Mouse (Mus musculus) small intestine, adult 2 months (tissue): ENCODE measurements around the gene Dnlz. TPM values are rescaled to one million over a fixed set of nuclear protein-coding genes. Genes with fewer than 3 reads are reported as not detected.

ENCODE experiments used
- H3K27ac ChIP-seq: fragments of 200-500 bp; 2 replicates; pipeline ENCODE4 v1.5.1; 2012; ENCODE audit warnings: low read depth, low read length, control low read depth, inconsistent platforms; ENCODE audit not compliant: insufficient read depth
- H3K27me3 ChIP-seq: fragments of 200-500 bp; 2 replicates; pipeline ENCODE4 v1.6.1; 2012; ENCODE audit warnings: mild to moderate bottlenecking, moderate library complexity, low read length, inconsistent platforms; ENCODE audit not compliant: control insufficient read depth, insufficient read depth
- H3K36me3 ChIP-seq: fragments of 200-500 bp; 2 replicates; pipeline ENCODE4 v1.6.1; 2012; ENCODE audit warnings: mild to moderate bottlenecking, low read length, control low read depth, inconsistent platforms; ENCODE audit not compliant: control insufficient read depth, insufficient read depth
- H3K4me1 ChIP-seq: fragments of 200-500 bp; 2 replicates; pipeline ENCODE4 v1.6.1; 2012; ENCODE audit warnings: low read length, inconsistent platforms, mixed read lengths; ENCODE audit not compliant: control insufficient read depth, insufficient read depth, insufficient read length
- H3K4me3 ChIP-seq: fragments of 200-500 bp; 2 replicates; pipeline ENCODE4 v1.5.1; 2012; ENCODE audit warnings: low read depth, mild to moderate bottlenecking, control low read depth, inconsistent platforms, low read length, moderate library complexity
- CTCF ChIP-seq: fragments of 200-500 bp; IDR thresholded peaks from 2 replicates; pipeline ENCODE4 v1.5.1; 2012; ENCODE audit warnings: low read depth, mild to moderate bottlenecking, control low read depth, inconsistent platforms, low read length, moderate library complexity, mixed read lengths; ENCODE audit not compliant: insufficient replicate concordance, insufficient read length; ENCODE audit errors: extremely low read depth
- POLR2A ChIP-seq: fragments of 200-500 bp; IDR thresholded peaks from 2 replicates; pipeline ENCODE4 v1.6.1; 2012; ENCODE audit warnings: low read depth, mild to moderate bottlenecking, control low read depth, inconsistent platforms, low read length, moderate library complexity
- WGBS: fragments of 180-500 bp; shearing (Covaris S2); methylation state at CpG from one replicate; pipeline ENCODE4 v1.1.7; 2018; 5-methylcytosine and 5-hydroxymethylcytosine counted together
- polyA plus RNA-seq: library from polyadenylated mRNA; depleted of rRNA; stranded (reverse); fragments of >200 nt; gene quantifications from 2 replicates; pipeline ENCODE4 v1.2.3, GENCODE M21; 2012; rRNA removed

Gene Dnlz
- polyA plus RNA-seq = 12.6 and 23.7 TPM in 2 replicates

DNA sequence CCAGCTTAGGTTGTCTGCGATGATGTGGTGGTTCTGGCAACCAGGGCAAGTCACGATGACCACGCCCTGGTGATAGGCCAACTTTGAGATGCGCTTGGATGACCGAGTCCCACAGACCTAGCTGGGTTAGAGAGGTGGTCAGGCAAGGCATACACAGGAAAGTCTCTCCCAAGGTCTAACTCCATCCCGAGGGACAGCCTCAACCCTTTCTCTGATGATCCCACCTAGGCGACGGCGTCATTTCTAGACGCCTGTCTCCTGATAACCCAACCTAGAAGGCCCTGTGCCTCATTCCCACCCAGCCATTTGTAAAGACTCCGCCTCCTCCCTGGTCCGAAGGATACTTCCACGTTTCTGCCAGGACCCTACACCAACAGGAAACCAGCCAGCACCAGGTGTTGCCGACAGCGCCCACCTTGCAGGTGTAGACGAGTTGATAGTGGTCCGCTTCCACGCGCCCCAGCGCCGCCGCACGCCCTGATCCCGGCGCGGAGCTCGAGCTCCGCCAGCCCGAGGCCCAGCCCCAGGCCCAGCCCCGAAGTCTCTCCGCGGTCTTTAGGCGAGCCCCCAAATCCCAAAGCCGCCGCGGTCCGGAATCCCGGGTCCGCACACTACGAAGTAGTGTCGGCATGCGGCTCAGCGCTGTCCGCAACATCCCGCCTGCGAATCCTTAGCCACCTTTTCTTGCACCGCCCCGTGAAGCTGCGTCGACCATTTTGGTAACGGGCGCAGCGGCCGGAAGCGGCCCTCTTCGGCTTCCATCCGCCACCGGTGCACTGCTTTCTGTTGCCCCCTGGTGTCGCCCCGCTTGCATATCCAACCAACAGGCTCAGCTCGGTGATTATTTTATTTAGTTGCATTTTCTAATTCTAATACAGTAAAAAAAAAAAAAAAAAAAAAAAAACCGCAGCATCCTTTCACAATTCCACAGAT lies at the start of gene Dnlz:
Gene Dnlz, minus strand, starts transcription at position 753 of the 933 bp plus-strand sequence.
- under 1% methylated on average over 62 of the region's 62 CpGs for WGBS
- Histone ChIP-seq H3K4me3 (peak within 1 kb of the TSS; percentile 91), H3K4me1 (peaks cover 21% of the 10 kb centered on the region), H3K27me3 (no peaks in the 10 kb centered on the region), H3K27ac (peak within 1 kb of the TSS; percentile 50), H3K36me3 (no peaks in the 10 kb centered on the region; the same call in none of the 2 replicates)
- peak; percentile 50 for TF ChIP-seq POLR2A
- peak; percentile 70 for TF ChIP-seq CTCF

DNA sequence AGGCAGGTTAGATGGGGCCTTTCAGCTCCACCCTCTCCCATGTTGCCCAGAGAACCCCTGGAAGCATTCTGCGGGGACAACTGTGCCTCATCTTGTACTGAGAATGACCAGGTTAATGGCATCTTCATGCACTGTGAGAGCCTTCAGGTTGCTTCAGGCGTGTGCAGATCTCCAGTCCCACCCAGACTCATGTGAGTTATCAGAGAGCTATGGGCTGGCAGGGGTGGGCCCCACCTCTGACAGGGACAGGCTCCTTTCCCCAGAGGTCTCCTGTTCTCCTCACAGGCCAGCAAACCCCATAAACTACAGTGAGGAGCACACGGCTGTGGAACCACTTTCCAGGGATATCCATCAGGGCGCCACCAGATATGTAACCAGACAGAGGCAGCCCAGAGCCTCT lies 49.1 kb upstream of the Dnlz start:
- Histone ChIP-seq H3K36me3 (peaks cover 49% of the 10 kb centered on the region), H3K27ac (no peak overlapping the region), H3K4me3 (no peak overlapping the region), H3K27me3 (no peaks in the 10 kb centered on the region), H3K4me1 (no peaks in the 10 kb centered on the region)
- TF ChIP-seq CTCF = no peak
- TF ChIP-seq POLR2A = no peak
- WGBS = 88% methylated on average over 4 of the region's 4 CpGs

- no peaks in the 10 kb centered on the region for H3K27me3 ChIP-seq
- 88% methylated on average over 5 of the region's 5 CpGs for WGBS
These were observed 48.4 kb upstream of the Dnlz start for GRCm38 (mm10) chr2:26400296-26400695.

DNA sequence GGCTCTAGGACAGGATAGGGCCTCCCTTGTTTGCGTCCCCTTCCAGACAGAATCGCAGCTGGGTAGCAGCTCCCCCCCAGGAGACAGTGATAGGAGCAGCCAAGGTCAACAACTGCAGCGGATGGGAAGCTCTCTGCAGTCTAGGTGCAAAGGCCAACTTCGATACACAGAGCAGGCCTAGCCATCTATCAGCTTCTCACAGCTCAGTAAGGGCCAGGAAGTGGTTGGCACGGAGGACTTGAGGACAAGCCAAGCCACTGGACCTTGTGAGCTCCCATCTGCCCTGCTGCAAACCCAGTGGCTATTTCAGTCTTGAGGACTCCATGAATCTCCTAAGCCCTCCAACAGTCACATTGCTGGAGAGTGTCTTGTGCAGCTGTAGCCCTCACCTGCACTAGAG lies 47.7 kb upstream of the Dnlz start:
- no peaks in the 10 kb centered on the region for H3K27me3 ChIP-seq
- H3K36me3 ChIP-seq = peaks cover 63% of the 10 kb centered on the region
- H3K27ac ChIP-seq = no peak overlapping the region
- 65% methylated on average over 5 of the region's 5 CpGs for WGBS
- H3K4me3 ChIP-seq = no peak overlapping the region
- no peaks in the 10 kb centered on the region for H3K4me1 ChIP-seq
- TF ChIP-seq POLR2A (no peak), CTCF (no peak)

More at GRCm38 (mm10) chr2:26400296-26400695, 48.4 kb upstream of the Dnlz start:
- peaks cover 56% of the 10 kb centered on the region for H3K36me3 ChIP-seq
- no peaks in the 10 kb centered on the region for H3K4me1 ChIP-seq
- no peak overlapping the region for H3K27ac ChIP-seq
- H3K4me3 ChIP-seq = no peak overlapping the region
- TF ChIP-seq CTCF (no peak), POLR2A (no peak)

GRCm38 (mm10) chr2:26398978-26399377 lies 47.1 kb upstream of the Dnlz start:
- Histone ChIP-seq H3K36me3 (peaks cover 66% of the 10 kb centered on the region), H3K27ac (no peak overlapping the region)
- 92% methylated on average over 8 of the region's 8 CpGs for WGBS

DNA sequence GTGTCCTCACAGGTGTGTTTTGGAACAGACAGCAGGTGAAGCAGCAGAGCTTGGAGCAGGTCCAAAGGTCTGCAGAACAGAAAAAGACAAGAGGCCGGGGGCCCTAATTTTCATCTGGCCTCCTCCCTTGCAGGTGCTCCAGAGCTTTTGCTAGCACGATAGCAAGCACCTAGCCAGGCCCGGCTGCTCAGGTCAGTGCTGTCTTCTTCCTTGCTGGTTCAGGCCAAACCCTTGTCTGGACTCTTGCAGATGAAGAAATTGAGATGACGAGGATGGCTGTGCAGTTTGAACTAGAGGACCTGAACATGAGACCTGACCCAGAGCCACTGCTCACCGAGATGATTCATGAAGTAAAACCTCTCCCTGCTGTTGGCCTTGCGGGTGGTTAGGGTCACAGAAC lies 39.7 kb upstream of the Dnlz start:
- peaks cover 62% of the 10 kb centered on the region for H3K36me3 ChIP-seq

More at GRCm38 (mm10) chr2:26398978-26399377, 47.1 kb upstream of the Dnlz start:
- no peak for TF ChIP-seq CTCF
- no peak for TF ChIP-seq POLR2A
- no peak overlapping the region for H3K4me3 ChIP-seq
- no peaks in the 10 kb centered on the region for H3K4me1 ChIP-seq
- H3K27me3 ChIP-seq = no peaks in the 10 kb centered on the region

DNA sequence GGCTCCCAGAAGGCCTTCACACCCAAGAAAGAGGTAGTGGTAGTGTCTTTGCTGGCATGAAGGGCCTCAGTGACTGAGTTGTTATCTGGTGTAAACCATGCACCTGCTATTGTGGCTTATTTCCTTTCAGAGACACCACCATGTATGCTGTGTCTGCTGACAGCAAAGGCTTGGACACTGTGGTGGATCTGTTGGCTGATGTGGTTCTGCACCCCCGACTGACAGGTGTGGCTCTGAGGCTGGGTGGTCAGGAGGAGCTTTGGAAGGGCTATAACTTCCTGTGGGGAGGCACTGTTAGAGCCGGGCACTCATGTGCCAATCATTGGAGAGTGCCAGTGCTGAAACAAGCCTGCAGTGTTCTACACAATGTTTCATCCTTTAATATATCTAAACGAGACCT lies 39.0 kb upstream of the Dnlz start:
- TF ChIP-seq CTCF = no peak
- TF ChIP-seq POLR2A = no peak
- H3K4me3 ChIP-seq = no peak overlapping the region
- 78% methylated on average over 3 of the region's 3 CpGs for WGBS
- H3K4me1 ChIP-seq = peaks cover 7% of the 10 kb centered on the region
- no peaks in the 10 kb centered on the region for H3K27me3 ChIP-seq
- H3K27ac ChIP-seq = no peak overlapping the region
- peaks cover 61% of the 10 kb centered on the region for H3K36me3 ChIP-seq

More for the DNA sequence above, 39.7 kb upstream of the Dnlz start:
- Histone ChIP-seq H3K4me3 (no peak overlapping the region), H3K4me1 (peaks cover 7% of the 10 kb centered on the region), H3K27me3 (no peaks in the 10 kb centered on the region), H3K27ac (no peak overlapping the region)
- WGBS = 69% methylated on average over 6 of the region's 6 CpGs
- TF ChIP-seq CTCF (no peak), POLR2A (no peak)
